Mouse (Mus musculus) bone marrow macrophage, adult 2 months (primary cell): ENCODE results near the gene Phgr1. TPM values are rescaled to one million over a fixed set of nuclear protein-coding genes. Genes with fewer than 3 reads are reported as not detected.
A peak's percentile ranks its signal among the peaks of the same experiment; 100 is the strongest.

Experiments used
- H3K27ac ChIP-seq: 2 replicates; pipeline ENCODE4 v1.5.1; 2012; ENCODE audit warnings: low read depth, low read length; ENCODE audit not compliant: insufficient read depth
- H3K4me1 ChIP-seq: 2 replicates; pipeline ENCODE4 v1.6.1; 2012; ENCODE audit warnings: low read length; ENCODE audit not compliant: control insufficient read depth, insufficient read depth
- H3K4me3 ChIP-seq: 2 replicates; pipeline ENCODE4 v1.5.1; 2012; ENCODE audit warnings: mild to moderate bottlenecking, low read length, moderate library complexity; ENCODE audit not compliant: insufficient read depth
- CTCF ChIP-seq: IDR thresholded peaks from 2 replicates; pipeline ENCODE4 v1.5.1; 2012; ENCODE audit warnings: low read depth, mild to moderate bottlenecking, low read length, moderate library complexity
- POLR2A ChIP-seq: IDR thresholded peaks from 2 replicates; pipeline ENCODE4 v1.6.1; 2012; ENCODE audit warnings: mild to moderate bottlenecking, low read depth, low read length, borderline replicate concordance
- polyA plus RNA-seq: library from polyadenylated mRNA; stranded (reverse); fragments of >200 nt; gene quantifications from 2 replicates; pipeline ENCODE4 v1.2.4, GENCODE M21; 2012; ENCODE audit not compliant: missing spikeins, insufficient read depth, insufficient read length

Phgr1 gene
- not detected in 2 replicates for polyA plus RNA-seq

DNA sequence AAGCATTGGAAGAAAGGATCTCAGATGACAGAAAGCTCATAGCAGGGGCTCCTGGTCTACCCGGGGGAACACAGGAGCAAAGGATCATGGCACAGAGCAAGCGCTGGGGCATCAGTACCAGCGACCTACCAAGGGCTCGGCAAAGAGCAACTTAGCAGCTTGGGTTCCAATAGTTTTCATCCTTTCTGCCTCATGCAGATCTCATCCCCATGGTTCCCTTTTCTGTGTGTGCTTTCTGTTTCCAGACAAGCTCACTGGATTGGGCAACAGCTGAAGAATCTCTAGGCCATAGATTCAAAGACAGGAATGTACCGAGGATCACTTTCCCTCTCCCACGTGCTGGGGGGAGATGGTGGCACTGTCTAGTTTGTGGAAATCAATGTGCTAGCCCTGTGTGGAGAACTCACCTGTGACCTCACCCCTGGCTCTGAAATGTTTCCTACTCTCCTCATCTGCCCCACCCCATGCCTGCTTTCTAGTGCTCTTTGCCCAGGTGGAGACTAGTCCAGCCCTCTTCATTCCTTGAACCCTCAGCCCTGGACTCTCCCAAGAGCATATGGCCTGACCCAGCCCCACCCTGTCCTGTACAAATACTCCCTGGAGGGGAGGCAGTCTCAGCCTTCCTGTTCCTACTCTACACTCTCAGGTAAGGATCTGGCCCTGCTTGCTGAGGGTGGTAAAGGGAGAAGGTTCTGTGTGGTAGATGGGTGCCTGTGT is at the start of gene Phgr1:
TSS of gene Phgr1 (plus strand) at position 612 of the 717 bp plus-strand sequence.
- H3K4me3 ChIP-seq = no peak within 1 kb of the TSS
- no peak within 1 kb of the TSS for H3K27ac ChIP-seq
- TF ChIP-seq POLR2A (no peak), CTCF (no peak)
- no peaks in the 10 kb centered on the region for H3K4me1 ChIP-seq

DNA sequence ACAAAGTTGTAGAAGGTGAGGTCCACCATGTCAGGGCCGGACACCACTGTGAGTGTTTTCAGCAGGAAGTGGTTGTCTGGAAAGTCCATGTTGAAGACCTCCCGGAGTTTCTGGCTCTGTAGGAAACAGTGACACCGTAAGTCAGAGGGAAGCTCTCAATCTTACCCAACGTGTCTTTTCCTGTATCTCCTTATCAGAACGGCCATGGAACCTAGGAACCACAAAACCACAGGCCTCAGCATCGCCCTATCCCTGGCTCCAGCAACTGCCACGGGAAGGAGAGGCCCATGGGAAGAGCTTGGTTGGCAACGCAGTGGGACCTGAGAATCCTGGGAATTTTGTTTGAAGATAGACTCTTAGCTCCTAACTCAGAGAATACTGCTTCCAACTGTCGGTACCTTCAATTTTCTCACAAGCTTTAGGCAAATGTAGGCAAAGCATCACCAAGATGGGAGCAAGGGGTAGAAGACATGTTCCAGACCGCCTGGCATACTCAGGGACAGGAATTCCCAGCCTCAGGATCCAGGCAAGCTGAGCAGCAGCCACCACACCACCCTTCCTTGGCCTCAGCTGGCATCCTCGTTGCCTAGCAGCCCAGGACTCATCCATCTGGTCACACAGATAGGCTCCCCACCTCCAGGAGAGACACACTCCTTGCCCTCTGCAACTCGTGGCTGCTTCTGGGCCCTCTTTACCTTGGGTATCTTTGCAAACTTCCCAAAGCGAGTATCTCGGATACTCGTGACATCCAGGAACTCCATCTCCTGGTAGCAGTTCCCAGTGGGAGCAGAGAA is 48.7 kb upstream of the Phgr1 start:
- H3K4me1 ChIP-seq = peaks cover 18% of the 10 kb centered on the region
- H3K4me3 ChIP-seq = no peak overlapping the region

DNA sequence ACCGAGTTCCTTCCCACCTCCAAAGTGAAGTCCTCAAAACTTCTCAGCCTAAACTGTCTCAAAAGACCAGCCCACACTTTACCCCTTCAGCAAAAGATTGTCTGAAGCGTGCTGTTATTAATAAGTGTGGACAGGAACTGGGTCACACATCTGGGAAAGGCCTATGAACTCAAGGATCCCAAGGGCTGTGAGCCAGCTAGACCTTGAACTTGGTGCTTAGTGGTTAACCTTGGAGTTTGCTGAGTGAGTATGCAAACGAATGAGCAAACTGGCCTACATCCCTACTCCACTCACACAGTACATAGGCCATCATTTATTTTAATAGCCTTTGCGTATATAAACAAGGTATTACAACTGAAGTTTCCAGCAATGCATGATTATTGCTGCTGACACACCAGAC is 47.1 kb upstream of the Phgr1 start:
- Histone ChIP-seq H3K27ac (no peak overlapping the region), H3K4me3 (no peak overlapping the region), H3K4me1 (peaks cover 29% of the 10 kb centered on the region)
- TF ChIP-seq POLR2A (no peak), CTCF (no peak)

More for the DNA sequence above, 48.7 kb upstream of the Phgr1 start:
- H3K27ac ChIP-seq = no peak overlapping the region
- TF ChIP-seq CTCF (no peak), POLR2A (no peak)

DNA sequence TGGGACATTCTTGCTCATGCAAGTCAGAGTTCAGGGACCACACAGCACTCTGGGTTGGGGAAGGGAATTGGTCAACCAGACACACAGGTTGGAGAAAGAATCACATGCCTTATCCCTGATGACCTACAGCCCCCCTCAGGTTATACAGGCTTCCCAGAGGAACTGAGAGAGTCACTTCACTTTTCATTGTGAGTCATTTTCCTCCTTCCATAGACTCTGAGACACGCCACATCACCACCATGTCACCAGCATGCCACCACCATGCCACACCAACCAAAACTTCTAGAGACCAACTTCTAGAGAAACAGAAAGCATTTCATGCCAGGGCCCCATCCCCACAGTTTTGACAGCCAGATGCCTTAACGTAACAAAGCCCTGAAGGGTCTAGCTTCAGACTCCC is 45.7 kb upstream of the Phgr1 start:
- H3K27ac ChIP-seq = no peak overlapping the region
- TF ChIP-seq CTCF (no peak), POLR2A (no peak)
- H3K4me1 ChIP-seq = peaks cover 29% of the 10 kb centered on the region
- H3K4me3 ChIP-seq = no peak overlapping the region

DNA sequence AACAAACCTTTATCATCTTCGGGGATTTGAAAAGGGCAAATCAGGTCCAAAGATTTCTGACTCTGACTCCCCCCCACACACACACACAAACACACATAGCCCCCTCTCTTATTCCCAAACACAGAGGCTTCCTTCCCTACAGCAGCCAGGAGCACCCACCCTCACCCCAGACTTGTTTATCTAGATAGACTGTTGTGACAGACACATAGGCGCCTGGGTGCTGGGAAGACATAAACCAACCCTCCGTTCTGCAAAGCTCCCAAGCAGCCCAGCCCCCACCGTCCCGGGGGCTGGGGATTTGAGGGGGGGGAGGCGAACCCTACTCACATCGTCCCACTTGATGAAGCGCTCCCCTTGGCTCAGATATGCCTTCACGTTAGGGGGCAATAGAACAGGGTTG is 44.7 kb upstream of the Phgr1 start:
- no peak overlapping the region for H3K27ac ChIP-seq
- peaks cover 29% of the 10 kb centered on the region for H3K4me1 ChIP-seq
- TF ChIP-seq CTCF (no peak), POLR2A (no peak)
- H3K4me3 ChIP-seq = peak overlapping the region; percentile 40

DNA sequence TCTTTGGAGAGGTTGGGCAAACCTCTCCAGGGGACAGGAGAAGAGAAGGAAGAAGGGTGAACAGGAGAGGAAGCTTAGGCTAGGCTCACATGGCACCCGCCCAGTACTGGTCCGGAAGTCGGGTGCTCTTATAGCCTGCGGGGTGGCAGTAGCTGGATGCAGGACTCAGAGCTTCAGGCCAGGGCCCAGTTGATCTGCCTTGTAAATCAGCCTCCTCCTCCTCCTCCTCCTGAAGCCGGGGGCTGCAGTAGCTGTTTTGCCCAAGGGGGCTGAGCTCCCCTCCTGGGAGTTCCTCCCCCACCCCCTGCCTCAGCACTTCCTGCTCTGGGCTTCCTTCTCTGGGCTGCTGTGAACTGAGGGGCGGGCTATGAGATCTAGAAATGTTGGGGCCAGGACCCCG is 44.2 kb upstream of the Phgr1 start, which contains the start of gene Plcb2:
TSS of gene Plcb2 (minus strand) at position 102 of the 400 bp plus-strand sequence.
- Histone ChIP-seq H3K27ac (no peak within 1 kb of the TSS; the same call in 1 of the 2 replicates), H3K4me1 (peaks cover 29% of the 10 kb centered on the region), H3K4me3 (peak within 1 kb of the TSS; percentile 40)
- TF ChIP-seq POLR2A (0 out of 2 replicates have a peak, but pooled peaks have one; percentile 9), CTCF (no peak)

DNA sequence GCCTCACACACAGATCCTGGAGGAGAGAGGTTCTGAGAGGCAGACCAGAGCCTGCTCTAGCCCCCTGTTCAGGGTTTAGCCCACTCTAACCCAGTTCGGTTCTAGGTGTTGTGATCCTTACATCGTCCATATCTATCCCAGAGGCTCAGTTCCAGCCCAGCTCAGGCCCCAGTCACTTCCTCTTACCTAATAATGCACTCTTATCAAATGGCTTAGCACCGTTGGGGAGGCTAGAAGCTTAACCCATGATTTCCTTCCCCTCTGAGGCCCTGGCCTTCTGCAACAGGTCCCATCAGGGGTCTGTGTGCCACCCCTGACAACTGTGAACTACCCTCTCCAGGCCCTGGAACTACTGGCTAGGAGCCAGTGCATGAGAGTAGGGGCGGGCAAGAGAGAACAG is 43.4 kb upstream of the Phgr1 start:
- Histone ChIP-seq H3K27ac (no peak overlapping the region), H3K4me1 (peaks cover 29% of the 10 kb centered on the region), H3K4me3 (no peak overlapping the region)
- TF ChIP-seq POLR2A (no peak), CTCF (no peak)

DNA sequence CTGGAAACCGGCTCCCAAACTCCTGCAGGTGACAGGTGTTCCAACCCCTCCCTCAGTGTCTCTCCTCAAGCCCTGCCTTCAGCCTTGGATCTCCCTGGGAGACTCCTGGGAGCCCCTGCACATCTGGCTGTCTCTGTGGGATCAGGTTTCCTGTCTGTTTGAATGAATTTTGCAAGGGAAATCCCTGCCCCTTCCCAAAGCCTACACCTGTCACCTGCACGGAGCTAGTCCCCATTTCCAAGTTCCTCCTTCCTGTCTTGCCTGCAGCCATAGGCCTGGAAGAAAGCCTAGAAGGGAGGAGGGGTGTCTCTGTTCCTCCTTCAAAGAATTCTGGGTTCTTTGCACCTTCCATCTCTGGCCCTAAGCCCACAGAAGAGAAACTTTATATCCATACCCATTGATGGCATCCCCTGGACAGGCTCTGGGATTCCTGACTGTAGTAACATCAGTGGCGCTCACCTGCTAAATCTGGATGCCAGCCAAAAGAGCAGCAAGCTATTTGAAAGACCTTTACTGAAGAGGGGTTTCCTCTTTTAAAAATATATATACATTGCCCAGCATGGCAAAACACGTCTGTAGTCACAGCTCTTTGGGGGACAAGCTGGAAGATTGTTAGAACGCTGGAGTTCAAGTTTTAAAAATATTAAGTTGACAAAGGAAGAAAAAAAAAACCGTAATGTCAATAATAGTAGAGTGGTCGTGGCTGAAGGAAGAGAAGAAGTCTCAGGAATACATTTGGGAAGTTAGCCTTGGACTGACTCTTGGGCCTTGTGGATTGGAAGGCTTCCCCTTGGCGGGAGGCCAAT is 42.5 kb upstream of the Phgr1 start:
- no peak for TF ChIP-seq POLR2A
- no peak for TF ChIP-seq CTCF
- Histone ChIP-seq H3K27ac (no peak overlapping the region), H3K4me1 (peaks cover 29% of the 10 kb centered on the region), H3K4me3 (no peak overlapping the region)

DNA sequence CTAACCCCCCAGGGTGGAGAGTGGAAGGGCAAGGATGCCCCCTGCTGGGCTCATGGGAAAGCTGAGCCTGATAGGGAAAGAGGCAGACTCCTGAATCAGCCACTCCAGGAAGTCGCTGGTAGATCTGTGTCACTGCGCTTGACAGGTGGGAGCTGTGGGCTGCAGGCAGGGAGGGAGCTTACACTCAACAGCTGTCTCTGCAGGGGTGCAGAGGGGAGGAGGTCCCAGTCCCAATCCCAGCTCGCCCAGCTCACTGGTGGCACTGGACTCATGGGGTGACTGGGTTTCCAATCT is 42.0 kb upstream of the Phgr1 start:
- TF ChIP-seq CTCF (peak; percentile 82), POLR2A (no peak)
- H3K27ac ChIP-seq = no peak overlapping the region
- H3K4me3 ChIP-seq = no peak overlapping the region
- peaks cover 29% of the 10 kb centered on the region for H3K4me1 ChIP-seq

DNA sequence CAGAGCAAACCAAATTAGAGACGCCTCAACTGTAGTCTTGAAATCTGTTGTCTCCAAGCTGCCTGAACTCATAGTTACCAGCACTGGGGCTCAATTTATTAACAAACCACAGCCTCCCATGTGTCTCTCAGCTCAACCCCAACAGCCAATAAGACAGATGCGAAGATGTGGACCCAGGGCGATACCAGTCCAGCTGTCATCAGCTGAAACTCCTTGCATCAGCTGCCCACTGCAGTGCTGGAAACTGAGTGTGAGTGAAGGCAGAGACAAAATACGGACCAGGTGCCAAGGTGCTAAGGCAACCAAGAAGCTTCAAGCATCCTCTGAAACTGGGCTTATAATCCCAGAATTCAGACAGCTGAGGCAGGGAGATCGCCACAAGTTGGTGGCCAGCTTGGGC is 40.6 kb upstream of the Phgr1 start:
- no peak for TF ChIP-seq POLR2A
- TF ChIP-seq CTCF = no peak
- peaks cover 28% of the 10 kb centered on the region for H3K4me1 ChIP-seq
- no peak overlapping the region for H3K4me3 ChIP-seq

More for the DNA sequence above, 40.6 kb upstream of the Phgr1 start:
- no peak overlapping the region for H3K27ac ChIP-seq
